Mouse (Mus musculus) spleen, postnatal 10 days (tissue): Measurements from ENCODE around the gene Rbm48.

Experiments used
- DNase-seq, 2 experiments: peaks; one replicate each; pipeline ENCODE4 v3.0.0; 2021 to 2022; ENCODE audit warnings: low spot score in 2 of 2

The Rbm48 gene

GRCm38 (mm10) chr5:3551481-3551880, 44.9 kb downstream of the Rbm48 start:
- DNase-seq = no peak

- no peak for DNase-seq
These were observed 50.2 kb downstream of the Rbm48 start for GRCm38 (mm10) chr5:3546226-3546625.

- no peak for DNase-seq
These were observed 52.0 kb downstream of the Rbm48 start for GRCm38 (mm10) chr5:3544480-3544769.

GRCm38 (mm10) chr5:3543629-3544479, 52.5 kb downstream of the Rbm48 start, which contains the start of gene Fam133b:
Fam133b (plus strand) TSS chr5:3543833.
- DNase-seq = peak; percentile 98 to 99

- no peak for DNase-seq
These were observed 54.5 kb downstream of the Rbm48 start for GRCm38 (mm10) chr5:3541871-3542270.

GRCm38 (mm10) chr5:3538505-3539472, 57.6 kb downstream of the Rbm48 start:
- DNase-seq = no peak

- no peak for DNase-seq
These were observed 59.7 kb downstream of the Rbm48 start for GRCm38 (mm10) chr5:3536592-3537212.
